Mouse (Mus musculus): ENCODE data around the gene Dync1h1.
"Not testable (repeated sequence)": the region's sequence is repeated elsewhere in the genome, so short reads cannot be mapped to it uniquely, and the experiment has no call there.

Dync1h1 gene

GRCm38 (mm10) chr12:110695676-110696171 lies 94.5 kb downstream of the Dync1h1 start:
- DNase-seq (ENCODE audit: low spot score in 2 of 2) = peak; percentile 28 to 58

GRCm38 (mm10) chr12:110696173-110696974 lies 95.1 kb downstream of the Dync1h1 start:
- DNase-seq (ENCODE audit: low spot score in 2 of 2) = peak; percentile 94

- no peak for DNase-seq (ENCODE audit: low spot score in 2 of 2)
These were observed 95.7 kb downstream of the Dync1h1 start for GRCm38 (mm10) chr12:110696975-110697400.

- DNase-seq (ENCODE audit: low spot score in 2 of 2) = no peak
These were observed 96.2 kb downstream of the Dync1h1 start for GRCm38 (mm10) chr12:110697457-110697856.

- no peak for DNase-seq (ENCODE audit: low spot score in 2 of 2)
These were observed 96.8 kb downstream of the Dync1h1 start for GRCm38 (mm10) chr12:110698080-110698479.

- DNase-seq (ENCODE audit: low spot score in 2 of 2) = no peak
These were observed 97.4 kb downstream of the Dync1h1 start for GRCm38 (mm10) chr12:110698523-110699170.

GRCm38 (mm10) chr12:110699171-110699547 lies 97.9 kb downstream of the Dync1h1 start:
- DNase-seq (ENCODE audit: low spot score in 2 of 2) = no peak

- DNase-seq (ENCODE audit: low spot score in 2 of 2) = no peak
These were observed 99.5 kb downstream of the Dync1h1 start for GRCm38 (mm10) chr12:110700730-110701129.

GRCm38 (mm10) chr12:110701363-110701762 lies 100.1 kb downstream of the Dync1h1 start:
- not testable (repeated sequence) for DNase-seq (ENCODE audit: low spot score in 2 of 2)

- no peak for DNase-seq (ENCODE audit: low spot score in 2 of 2)
These were observed 101.3 kb downstream of the Dync1h1 start, which contains the start of gene Hsp90aa1 for GRCm38 (mm10) chr12:110702556-110702955. Gene Hsp90aa1 (minus strand): TSS chr12:110702728.

- peak; percentile 75 to 77 for DNase-seq (ENCODE audit: low spot score in 2 of 2)
These were observed 101.8 kb downstream of the Dync1h1 start for GRCm38 (mm10) chr12:110703008-110703471.

GRCm38 (mm10) chr12:110703682-110704081 lies 102.4 kb downstream of the Dync1h1 start:
- no peak for DNase-seq (ENCODE audit: low spot score in 2 of 2)

GRCm38 (mm10) chr12:110705419-110705818 lies 104.2 kb downstream of the Dync1h1 start:
- DNase-seq (ENCODE audit: low spot score in 2 of 2) = not testable (repeated sequence)

- no peak for DNase-seq (ENCODE audit: low spot score in 2 of 2)
These were observed 105.3 kb downstream of the Dync1h1 start for GRCm38 (mm10) chr12:110706337-110707231.

GRCm38 (mm10) chr12:110707451-110707850 lies 106.2 kb downstream of the Dync1h1 start:
- DNase-seq (ENCODE audit: low spot score in 2 of 2) = no peak

- no peak for DNase-seq (ENCODE audit: low spot score in 2 of 2)
These were observed 110.0 kb downstream of the Dync1h1 start for GRCm38 (mm10) chr12:110711270-110711669.

- no peak for DNase-seq (ENCODE audit: low spot score in 2 of 2)
These were observed 112.5 kb downstream of the Dync1h1 start for GRCm38 (mm10) chr12:110713784-110714183.

- DNase-seq (ENCODE audit: low spot score in 2 of 2) = no peak
These were observed 113.0 kb downstream of the Dync1h1 start for GRCm38 (mm10) chr12:110714215-110714614.

- DNase-seq (ENCODE audit: low spot score in 2 of 2) = no peak
These were observed 114.8 kb downstream of the Dync1h1 start for GRCm38 (mm10) chr12:110716004-110716403.

Data from frontal cortex, postnatal 25 days (tissue).